In genomic region chr16:19918286-19918685, GRCm38 (mm10) we compare ENCODE assay signal across 15 mouse cellular contexts.
"Had no signal": no experiment of that assay in that cellular context is flagged by ENCODE, and none has a peak within 500 bp of the region (broad histone marks: within the 10 kb centered on the region; RNA-seq: fewer than 3 reads in every experiment).

No protein-coding gene starts in this region.

- H3K36me3 ChIP-seq: neural tube, embryonic 15.5 days; stomach, embryonic 15.5 days had no signal

- H3K27ac ChIP-seq: neural tube, embryonic 15.5 days; stomach, embryonic 15.5 days; stomach, postnatal 0 days had no signal

- H3K4me1 ChIP-seq: neural tube, embryonic 15.5 days; stomach, embryonic 15.5 days had no signal

- H3K9me3 ChIP-seq: neural tube, embryonic 15.5 days; stomach, embryonic 15.5 days had no signal

- H3K4me2 ChIP-seq: neural tube, embryonic 15.5 days; stomach, embryonic 15.5 days had no signal

- DNase-seq: retina, postnatal 1 day; right cerebral cortex, adult 18-20 months; right cerebral cortex, postnatal 14 days; right cerebral cortex, postnatal 25 days; right cerebral cortex, postnatal 4 days; spleen, adult 18-20 months; thymus, adult 18-20 months; thymus, adult 2 months; thymus, postnatal 14 days; thymus, postnatal 25 days; thymus, postnatal 36 days; thymus, postnatal 4 days had no signal

- H3K9ac ChIP-seq: neural tube, embryonic 15.5 days; stomach, embryonic 15.5 days had no signal

- H3K4me3 ChIP-seq: neural tube, embryonic 15.5 days; stomach, embryonic 15.5 days had no signal

- H3K27me3 ChIP-seq: neural tube, embryonic 15.5 days; stomach, embryonic 15.5 days had no signal
